Comparison of ENCODE assay signal across 10 mouse cellular contexts in the genomic region with DNA sequence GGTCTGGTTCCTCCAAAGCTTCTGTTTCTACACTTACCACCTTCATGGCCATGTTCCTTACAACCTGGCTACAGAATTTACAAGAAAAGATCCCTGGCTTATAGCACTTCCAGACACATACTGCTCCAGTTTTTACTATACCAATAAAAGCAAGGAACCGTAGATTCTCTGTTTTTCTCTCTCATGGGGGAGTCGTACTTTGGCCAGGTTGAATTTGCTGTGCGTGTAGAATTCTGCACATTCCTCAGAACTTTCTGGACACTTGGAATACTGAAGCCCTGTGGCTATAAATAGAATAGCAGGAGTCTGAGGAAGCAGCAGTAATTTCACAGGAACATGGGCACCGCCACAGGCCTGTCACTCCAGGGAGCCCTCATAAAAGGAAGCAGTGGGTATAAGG.
DNase-seq lines count a peak whose midpoint lies in the region; ATAC-seq and TF ChIP-seq lines count a peak whose summit lies in the region.
"Had no signal": no experiment of that assay in that cellular context is flagged by ENCODE, and none has a peak within 500 bp of the region (broad histone marks: within the 10 kb centered on the region; RNA-seq: fewer than 3 reads in every experiment).

No protein-coding gene starts in this region.

- no peak for ATAC-seq in midbrain, embryonic 11.5 days (ENCODE audit: low FRiP score)
- ATAC-seq in kidney, postnatal 0 days (replicated peaks; ENCODE audit: low FRiP score, low read depth) = peak; percentile 54; the same call in 1 of the 2 replicates
- ATAC-seq: forebrain, embryonic 16.5 days had no signal

- no peak overlapping the region for H3K9ac ChIP-seq in midbrain, embryonic 11.5 days (ENCODE audit: low read length)
- no peak overlapping the region for H3K9ac ChIP-seq in kidney, postnatal 0 days (ENCODE audit: low read depth, low read length)

- H3K4me1 ChIP-seq in midbrain, embryonic 11.5 days (ENCODE audit: control insufficient read depth, insufficient read depth, low read length) = no peaks in the 10 kb centered on the region
- H3K4me1 ChIP-seq in midbrain, embryonic 10.5 days = no peaks in the 10 kb centered on the region
- H3K4me1 ChIP-seq in kidney, postnatal 0 days (replicated peaks; ENCODE audit: insufficient read depth, low read length) = peaks cover 5% of the 10 kb centered on the region; the same call in 1 of the 2 replicates

- 68% methylated on average over 4 of the region's 4 CpGs for WGBS in midbrain, embryonic 11.5 days
- WGBS in midbrain, embryonic 10.5 days = 86% methylated on average over 4 of the region's 4 CpGs
- WGBS in kidney, postnatal 0 days = 12% methylated on average over 4 of the region's 4 CpGs

- DNase-seq in embryo, embryonic 10.5 days (ENCODE audit: low spot score) = peak; percentile 16
- DNase-seq in embryo, embryonic 11 days = no peak
- DNase-seq in midbrain, embryonic 11.5 days (ENCODE audit: low spot score, missing footprints) = peak; percentile 80
- no peak for DNase-seq in midbrain, embryonic 10.5 days (ENCODE audit: low spot score)
- DNase-seq in kidney, postnatal 0 days (ENCODE audit: low spot score) = peak; percentile 83
- DNase-seq in yolk sac, embryonic 10.5 days (ENCODE audit: low spot score) = peak; percentile 37
- no peak for DNase-seq in MN1 (ENCODE audit: low spot score)
- no peak for DNase-seq in thymus, postnatal 4 days

- H3K4me3 ChIP-seq in midbrain, embryonic 11.5 days (ENCODE audit: low read depth, low read length) = no peak overlapping the region
- no peak overlapping the region for H3K4me3 ChIP-seq in midbrain, embryonic 10.5 days
- no peak overlapping the region for H3K4me3 ChIP-seq in kidney, postnatal 0 days (replicated peaks; ENCODE audit: low read depth, low read length)

- H3K4me2 ChIP-seq in midbrain, embryonic 11.5 days = no peak overlapping the region
- H3K4me2 ChIP-seq in kidney, postnatal 0 days (ENCODE audit: low read length) = no peak overlapping the region

- H3K9me3 ChIP-seq in midbrain, embryonic 11.5 days (ENCODE audit: control insufficient read depth, low read length) = no peaks in the 10 kb centered on the region
- H3K9me3 ChIP-seq in midbrain, embryonic 10.5 days (replicated peaks) = no peaks in the 10 kb centered on the region
- H3K9me3 ChIP-seq in kidney, postnatal 0 days (replicated peaks; ENCODE audit: low read length) = no peaks in the 10 kb centered on the region

- no peak overlapping the region for H3K27ac ChIP-seq in midbrain, embryonic 11.5 days (ENCODE audit: low read depth, low read length)
- H3K27ac ChIP-seq in midbrain, embryonic 10.5 days (replicated peaks) = no peak overlapping the region
- peak overlapping the region; percentile 47 for H3K27ac ChIP-seq in kidney, postnatal 0 days
- H3K27ac ChIP-seq: macrophage had no signal

- no peaks in the 10 kb centered on the region for H3K27me3 ChIP-seq in midbrain, embryonic 11.5 days (ENCODE audit: control insufficient read depth, insufficient read depth, low read length)
- no peaks in the 10 kb centered on the region for H3K27me3 ChIP-seq in midbrain, embryonic 10.5 days (ENCODE audit: low read depth, poor library complexity, severe bottlenecking)
- no peaks in the 10 kb centered on the region for H3K27me3 ChIP-seq in kidney, postnatal 0 days (ENCODE audit: insufficient read depth, low read length)

- TF ChIP-seq CTCF in kidney, postnatal 0 days (IDR thresholded peaks at IDR 0.05; ENCODE audit: low read depth) = peak; percentile 29; the same call in 1 of the 2 replicates

- no peaks in the 10 kb centered on the region for H3K36me3 ChIP-seq in midbrain, embryonic 11.5 days (ENCODE audit: control insufficient read depth, insufficient read depth, low read length)
- H3K36me3 ChIP-seq in midbrain, embryonic 10.5 days = no peaks in the 10 kb centered on the region
- H3K36me3 ChIP-seq in kidney, postnatal 0 days (ENCODE audit: insufficient read depth, low read length) = no peaks in the 10 kb centered on the region

Comparison
In these comparisons a context has a peak if more than half of its experiments do, and no peak if none do; other contexts are left out.
1. DNase-seq: peak in embryo, embryonic 10.5 days (single experiment), midbrain, embryonic 11.5 days (single experiment), kidney, postnatal 0 days (single experiment) and yolk sac, embryonic 10.5 days (single experiment); none in embryo, embryonic 11 days (single experiment), midbrain, embryonic 10.5 days (single experiment), MN1 (single experiment) and thymus, postnatal 4 days (single experiment).